ENCODE assay signal across 8 mouse cellular contexts in genomic region chr16:13357806-13358679, GRCm38 (mm10).
DNase-seq lines count a peak whose midpoint lies in the region; ATAC-seq and TF ChIP-seq lines count a peak whose summit lies in the region.

No protein-coding gene starts in this region.

- peak overlapping the region; percentile 80 for H3K27ac ChIP-seq in forebrain, postnatal 0 days (ENCODE audit: low read depth, low read length)
- H3K27ac ChIP-seq in layer of hippocampus, adult 2 months = peak overlapping the region; percentile 96
- H3K27ac ChIP-seq in liver, embryonic 16.5 days (ENCODE audit: low read length) = no peak overlapping the region

- peak; percentile 82 for TF ChIP-seq CTCF in forebrain, postnatal 0 days (IDR thresholded peaks at IDR 0.05; ENCODE audit: low read depth)
- peak; percentile 94 for TF ChIP-seq CTCF in layer of hippocampus, adult 2 months (conservative IDR thresholded peaks at IDR 0.05)

- ATAC-seq in forebrain, postnatal 0 days = peak; percentile 89
- peak; percentile 39; the same call in 1 of the 2 replicates for ATAC-seq in liver, embryonic 16.5 days (ENCODE audit: low read depth)

- no peaks in the 10 kb centered on the region for H3K36me3 ChIP-seq in forebrain, postnatal 0 days (ENCODE audit: insufficient read depth)
- H3K36me3 ChIP-seq in liver, embryonic 16.5 days (ENCODE audit: control insufficient read depth, insufficient read depth) = no peaks in the 10 kb centered on the region

- peaks cover 12% of the 10 kb centered on the region; the same call in 1 of the 2 replicates for H3K4me1 ChIP-seq in forebrain, postnatal 0 days (ENCODE audit: insufficient read depth)
- H3K4me1 ChIP-seq in liver, embryonic 16.5 days (ENCODE audit: control insufficient read depth, low read depth, low read length) = no peaks in the 10 kb centered on the region; the same call in none of the 2 replicates

- no peaks in the 10 kb centered on the region for H3K27me3 ChIP-seq in forebrain, postnatal 0 days (ENCODE audit: insufficient read depth, low read length)
- H3K27me3 ChIP-seq in liver, embryonic 16.5 days (ENCODE audit: control insufficient read depth, insufficient read depth, low read depth, low read length) = no peaks in the 10 kb centered on the region

- DNase-seq in 3T3-L1 (ENCODE audit: low read depth, low spot score) = peak; percentile 94
- DNase-seq in cerebellum, adult 18-20 months = peak; percentile 84 to 90
- peak; percentile 82 for DNase-seq in forebrain, postnatal 0 days
- DNase-seq in heart, postnatal 36 days = peak; percentile 70 to 73
- peak; percentile 79 to 90 for DNase-seq in layer of hippocampus, adult 2 months (ENCODE audit: low spot score in 2 of 2)
- peak; percentile 22 for DNase-seq in ovary, postnatal 10 days (ENCODE audit: low spot score)
- no peak for DNase-seq in thymus, postnatal 10 days (ENCODE audit: low spot score in 2 of 2)

- peak overlapping the region; percentile 39 for H3K4me3 ChIP-seq in forebrain, postnatal 0 days (ENCODE audit: low read depth, low read length)
- H3K4me3 ChIP-seq in layer of hippocampus, adult 2 months = peak overlapping the region; percentile 66
- no peak overlapping the region for H3K4me3 ChIP-seq in liver, embryonic 16.5 days (ENCODE audit: low read depth, low read length)

- WGBS in forebrain, postnatal 0 days = 15% methylated on average over 15 of the region's 15 CpGs
- WGBS in liver, embryonic 16.5 days (ENCODE audit: insufficient replicate concordance) = 27% methylated on average over 15 of the region's 15 CpGs

- intact Hi-C loops in heart, postnatal 36 days (cut with DNase I) = loop anchor here (2.0 kb wide), 2 partner anchors 15 to 101 kb away; partner anchors contain the start of gene Mrtfb

- H3K9ac ChIP-seq in forebrain, postnatal 0 days = peak overlapping the region; percentile 57
- H3K9ac ChIP-seq in liver, embryonic 16.5 days (ENCODE audit: low read depth, low read length) = no peak overlapping the region

- no peaks in the 10 kb centered on the region for H3K9me3 ChIP-seq in forebrain, postnatal 0 days (ENCODE audit: low read length)
- no peaks in the 10 kb centered on the region for H3K9me3 ChIP-seq in liver, embryonic 16.5 days (replicated peaks; ENCODE audit: control insufficient read depth, low read length)

- H3K4me2 ChIP-seq in forebrain, postnatal 0 days (ENCODE audit: low read depth) = peak overlapping the region; percentile 60
- no peak overlapping the region for H3K4me2 ChIP-seq in liver, embryonic 16.5 days (ENCODE audit: low read depth, low read length)

Comparison
In these comparisons a context has a peak if more than half of its experiments do, and no peak if none do; other contexts are left out.
1. DNase-seq: peak in 3T3-L1 (single experiment), cerebellum, adult 18-20 months (2 of 2), forebrain, postnatal 0 days (single experiment), heart, postnatal 36 days (2 of 2), layer of hippocampus, adult 2 months (2 of 2) and ovary, postnatal 10 days (single experiment); none in thymus, postnatal 10 days (0 of 2).